Mouse (Mus musculus) liver (tissue): ENCODE measurements around the gene 1700020A23Rik.

Experiments
- DNase-seq: peaks from one replicate; pipeline ENCODE4 v3.0.0-alpha.2; 2020; ENCODE audit warnings: mixed read lengths

The 1700020A23Rik gene

DNA sequence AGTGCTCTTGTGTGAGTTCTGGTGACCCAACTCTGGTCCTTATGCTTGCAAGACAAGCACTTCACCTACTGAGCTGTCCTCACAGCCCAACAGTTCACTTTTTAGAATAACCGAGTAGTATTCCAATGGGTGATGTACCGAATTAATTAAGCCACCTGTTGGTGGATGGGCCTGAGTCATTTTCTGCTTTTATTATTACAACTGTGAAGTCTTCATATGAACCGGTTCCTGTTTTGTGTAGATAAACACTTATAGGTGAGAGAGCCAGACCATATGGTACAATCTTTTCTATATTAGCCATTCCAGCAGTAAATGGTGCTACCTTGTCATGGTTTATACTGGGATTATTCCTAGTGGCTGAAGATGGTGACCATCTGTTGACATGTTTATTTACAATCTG, 7.7 kb downstream of the 1700020A23Rik start:
- DNase-seq = no peak

DNA sequence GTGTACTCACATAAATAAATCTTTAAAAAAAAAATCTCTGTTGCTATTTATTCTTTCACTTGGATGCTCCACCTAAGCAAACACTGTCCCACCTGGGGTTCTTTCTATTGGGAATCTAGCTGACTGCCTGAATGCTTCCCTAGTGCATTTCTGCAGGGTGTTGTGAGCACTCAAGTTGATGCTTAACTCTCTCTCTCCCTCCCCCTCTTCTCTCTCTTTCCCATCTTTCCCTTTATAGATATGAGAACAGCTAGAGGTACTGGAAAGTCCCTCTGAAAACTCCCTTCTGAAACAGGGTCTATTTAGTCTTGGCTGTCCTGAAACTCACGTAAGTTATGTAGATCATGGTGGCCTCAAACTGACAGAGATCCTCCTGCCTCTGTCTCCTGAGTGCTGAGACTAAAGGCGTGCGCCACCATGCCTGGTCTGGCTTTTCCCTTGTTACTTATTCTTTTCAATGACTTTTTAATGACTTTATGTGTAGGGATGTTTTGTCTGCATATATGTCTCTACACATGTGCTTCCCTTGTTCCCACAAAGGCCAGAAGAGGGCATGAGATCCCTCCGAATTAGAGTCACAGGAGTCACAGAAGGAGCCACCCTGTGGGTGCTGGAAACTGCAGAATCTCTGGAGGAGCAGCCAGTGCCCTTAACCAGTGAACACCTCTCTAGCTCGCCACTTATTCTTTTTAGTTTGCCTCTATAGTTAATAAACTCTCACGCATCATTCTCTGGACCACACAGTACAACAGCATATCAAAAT, 9.2 kb downstream of the 1700020A23Rik start:
- no peak for DNase-seq

DNA sequence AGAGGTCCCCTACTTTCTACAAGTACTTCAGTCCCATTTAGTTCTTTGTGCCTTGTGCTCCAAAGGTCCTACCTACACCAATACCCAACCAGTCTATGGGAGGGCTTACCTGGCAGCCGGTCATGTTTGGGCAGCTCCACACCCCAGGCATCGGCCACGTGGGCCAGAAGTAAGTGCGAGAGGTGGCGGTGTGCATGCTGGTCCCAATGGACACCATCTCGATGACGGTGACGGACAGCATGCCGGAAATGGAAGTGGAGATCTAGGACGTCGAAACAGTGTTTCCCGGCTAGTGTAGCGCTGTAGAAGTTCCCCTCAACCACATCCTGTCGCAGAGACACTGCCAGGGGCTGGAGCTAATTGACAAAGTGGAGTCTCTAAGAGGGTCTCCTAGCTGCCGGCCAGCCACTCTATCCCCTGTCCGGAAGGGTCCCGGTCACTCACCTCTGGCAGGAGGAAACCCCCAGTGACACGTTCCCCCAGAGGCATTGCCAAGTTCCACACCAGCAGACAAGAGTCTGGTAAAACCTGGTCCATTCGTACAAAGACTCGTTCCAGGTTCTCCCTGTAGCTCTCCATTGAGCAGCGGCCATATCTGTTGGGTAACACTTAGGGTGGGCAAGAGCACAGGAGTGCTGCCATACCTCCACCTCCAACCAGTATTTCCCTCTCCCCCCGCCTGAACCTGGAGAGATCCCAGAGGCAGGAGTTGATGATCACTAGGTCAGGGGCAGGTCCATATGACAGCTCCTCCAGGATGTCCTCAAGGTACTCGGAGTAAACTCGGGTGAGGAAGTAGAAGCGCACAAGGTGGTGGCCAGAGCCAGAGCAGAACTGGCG, 16.9 kb downstream of the 1700020A23Rik start:
- DNase-seq = no peak

DNA sequence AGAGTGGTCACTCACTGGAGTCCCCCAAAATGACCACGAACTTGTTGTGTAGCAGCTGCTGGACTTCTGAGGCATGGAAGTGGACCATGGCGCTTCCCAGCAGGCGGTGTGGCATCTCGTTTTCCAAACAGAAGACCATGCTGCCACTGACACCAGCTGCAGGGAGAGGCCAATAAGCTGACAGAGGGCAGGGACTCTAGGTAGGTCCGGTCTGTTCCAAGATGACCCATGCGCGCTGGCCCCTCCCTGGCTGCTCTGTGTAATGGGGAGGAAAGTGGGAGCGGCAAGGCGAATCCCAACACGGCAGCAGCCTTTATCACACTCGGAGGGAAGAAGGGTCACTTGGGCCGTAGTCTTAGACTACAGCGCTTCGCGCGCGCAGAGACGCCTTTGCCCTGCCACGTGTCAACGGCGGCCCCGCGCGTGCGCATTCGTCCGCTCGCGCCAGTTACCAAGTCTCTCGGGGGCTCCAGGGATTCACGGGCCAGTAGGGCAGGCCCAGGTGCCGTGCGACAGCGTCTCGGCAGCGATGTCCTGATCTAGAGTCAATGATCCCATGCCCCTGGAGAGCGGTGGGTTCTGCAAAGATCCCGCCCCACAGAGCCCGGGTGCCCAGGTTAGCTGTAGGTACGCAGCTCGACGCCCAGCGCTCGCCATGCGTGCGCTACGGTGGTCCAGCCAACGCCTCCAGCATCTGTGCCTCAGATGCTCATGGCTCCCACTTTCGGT, 18.5 kb downstream of the 1700020A23Rik start:
- peak; percentile 80 for DNase-seq

DNA sequence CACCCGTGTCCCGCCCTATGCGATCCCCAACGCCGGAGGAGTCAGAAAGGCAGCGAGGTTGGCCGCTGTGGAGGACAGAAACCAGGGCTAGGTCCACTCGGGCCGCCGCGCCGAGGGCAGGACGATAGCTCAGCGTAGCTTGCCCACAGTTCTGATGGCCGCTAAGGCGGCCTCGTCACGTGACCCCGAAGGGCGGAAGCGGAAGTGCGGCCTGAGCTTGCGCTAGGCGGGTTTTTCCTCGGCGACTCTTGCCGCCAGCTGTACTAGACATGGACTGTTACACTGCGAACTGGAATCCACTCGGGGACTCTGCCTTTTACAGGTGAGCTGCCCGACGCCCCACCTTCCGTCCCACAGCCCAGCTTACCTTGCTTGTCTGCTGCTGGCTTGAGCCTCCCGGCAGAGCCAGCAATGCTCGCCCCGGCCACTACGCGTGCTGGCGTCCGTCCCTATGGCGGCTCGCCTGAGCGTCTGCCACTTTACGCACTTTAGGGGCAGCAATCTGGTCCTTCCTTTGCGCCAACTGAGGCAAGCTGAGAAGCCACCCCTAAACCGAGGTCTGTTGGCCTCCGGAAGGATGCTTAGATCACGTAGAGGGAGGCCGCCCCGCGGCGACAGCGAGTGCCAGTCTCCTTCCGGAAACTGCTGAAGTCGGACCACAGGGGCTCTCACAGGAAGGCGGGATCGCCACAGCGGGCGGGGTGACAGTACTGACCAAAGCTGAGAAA, 19.2 kb downstream of the 1700020A23Rik start, which contains the start of the genes Vps16 and Pced1a:
Gene Vps16 (plus strand): TSS at position 214 of the 728 bp plus-strand sequence.
Gene Pced1a (minus strand): TSS at position 576 of the 728 bp plus-strand sequence.
- DNase-seq = peak; percentile 90

DNA sequence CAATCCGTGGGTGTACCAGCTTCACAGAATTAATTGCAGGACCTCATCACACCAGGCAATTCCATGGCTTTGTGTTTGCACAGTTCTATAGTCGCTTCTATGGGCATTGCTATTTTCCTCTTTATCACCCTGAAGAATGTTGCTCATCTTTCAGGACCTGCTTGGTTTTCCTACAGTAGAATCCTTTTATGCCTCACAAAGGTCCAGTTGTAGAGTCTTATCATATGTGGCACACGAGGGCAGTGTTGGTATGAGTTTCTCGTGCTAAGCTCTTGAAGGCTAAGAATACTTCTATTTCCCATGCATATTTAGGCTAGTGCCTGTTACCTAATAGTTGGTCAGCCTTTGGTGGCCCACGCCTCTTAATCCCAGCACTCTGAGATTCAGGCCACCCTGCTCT, 20.1 kb downstream of the 1700020A23Rik start:
- no peak for DNase-seq

DNA sequence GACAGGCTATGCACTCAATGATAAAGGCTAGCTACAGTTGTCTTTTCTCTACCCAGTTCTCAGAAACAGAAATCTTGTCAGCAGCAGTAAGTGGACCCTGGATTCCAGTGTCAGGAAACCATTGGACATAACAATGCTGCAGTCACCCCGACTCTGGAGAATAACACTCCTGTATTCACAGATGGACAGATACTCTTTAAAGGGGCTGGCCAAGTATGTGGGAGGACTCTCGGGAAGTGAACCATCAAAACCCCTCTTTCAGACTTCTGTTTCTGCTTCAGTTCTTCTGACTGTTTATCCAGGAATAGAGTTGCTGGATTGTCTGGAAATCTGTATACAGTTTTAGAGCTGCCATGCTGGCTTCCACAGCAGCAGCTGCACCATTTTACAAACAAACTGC, 24.8 kb downstream of the 1700020A23Rik start:
- DNase-seq = no peak

DNA sequence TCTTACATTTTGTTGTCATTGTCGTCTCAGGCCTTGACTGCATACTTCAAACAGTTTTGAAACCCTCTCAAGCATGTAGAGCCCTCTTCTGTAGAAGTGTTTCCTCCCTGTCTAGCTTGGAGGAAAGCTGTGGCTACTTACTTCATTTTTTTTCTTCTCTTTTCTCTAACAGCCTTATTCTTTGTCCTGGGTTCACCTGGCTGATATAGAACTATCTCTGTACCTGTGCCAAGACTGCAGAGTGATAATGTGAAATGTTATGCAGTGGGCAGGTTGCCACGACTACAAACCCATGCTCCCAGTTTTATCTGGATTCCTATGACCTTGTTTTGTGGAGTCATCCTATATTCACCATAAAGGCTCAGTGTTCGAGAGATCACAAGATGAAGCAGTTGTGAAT, 25.4 kb downstream of the 1700020A23Rik start:
- no peak for DNase-seq

DNA sequence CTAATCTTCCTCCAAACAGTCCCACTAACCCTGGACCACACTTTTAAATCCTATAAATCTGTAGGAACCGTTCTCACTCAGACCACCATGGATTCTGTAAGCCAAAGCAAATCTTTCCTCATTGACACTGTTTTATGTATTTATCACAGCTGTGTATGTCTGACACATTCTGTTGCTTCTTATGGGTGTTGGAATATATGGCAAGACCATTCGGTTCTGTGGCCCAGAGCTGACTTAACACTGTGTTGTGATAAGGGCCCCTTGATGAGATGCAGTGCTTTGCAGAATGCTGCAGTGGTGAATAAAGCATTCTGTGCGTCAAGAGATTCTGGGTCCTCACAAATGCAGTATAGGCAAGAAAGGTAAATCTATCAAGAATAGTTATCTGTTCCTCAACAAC, 27.1 kb downstream of the 1700020A23Rik start:
- no peak for DNase-seq

DNA sequence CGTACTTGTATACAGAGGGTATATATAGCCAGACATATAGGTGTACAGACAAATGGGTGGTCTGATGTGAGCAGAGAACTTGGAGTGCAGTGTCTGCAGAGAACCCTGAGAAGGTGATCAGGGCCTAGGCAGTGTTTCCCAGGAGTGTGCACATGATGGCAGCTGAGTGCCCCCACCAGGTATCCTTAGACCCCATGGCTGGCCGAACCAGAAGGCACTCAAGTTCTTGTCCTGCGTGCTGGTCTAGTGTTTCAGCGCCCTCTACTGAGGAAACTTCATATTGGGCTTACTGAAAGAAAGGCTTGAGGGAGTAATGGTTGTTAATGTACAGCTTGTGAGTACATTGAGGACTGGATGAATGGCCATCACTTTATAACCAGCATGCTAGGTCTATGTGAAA, 28.1 kb downstream of the 1700020A23Rik start:
- DNase-seq = peak; percentile 29

DNA sequence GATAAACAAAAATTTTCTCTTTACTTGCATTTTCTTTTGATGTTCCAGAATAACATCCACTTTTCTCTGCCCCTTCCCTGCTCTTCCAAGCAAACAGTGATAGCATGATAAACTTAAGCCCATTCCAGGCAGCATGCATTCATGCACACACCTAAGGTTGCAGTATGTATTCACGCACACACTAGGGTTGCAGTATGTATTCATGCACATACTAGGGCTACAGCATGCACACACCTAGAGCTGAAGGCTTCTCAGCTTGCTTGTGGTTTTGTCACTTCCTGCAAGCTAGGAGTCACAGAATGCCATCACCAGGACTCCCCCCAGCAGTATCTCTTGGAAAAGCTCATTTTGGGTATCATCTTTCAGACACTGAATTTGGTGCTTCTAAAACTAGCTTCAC, 31.7 kb downstream of the 1700020A23Rik start:
- no peak for DNase-seq

DNA sequence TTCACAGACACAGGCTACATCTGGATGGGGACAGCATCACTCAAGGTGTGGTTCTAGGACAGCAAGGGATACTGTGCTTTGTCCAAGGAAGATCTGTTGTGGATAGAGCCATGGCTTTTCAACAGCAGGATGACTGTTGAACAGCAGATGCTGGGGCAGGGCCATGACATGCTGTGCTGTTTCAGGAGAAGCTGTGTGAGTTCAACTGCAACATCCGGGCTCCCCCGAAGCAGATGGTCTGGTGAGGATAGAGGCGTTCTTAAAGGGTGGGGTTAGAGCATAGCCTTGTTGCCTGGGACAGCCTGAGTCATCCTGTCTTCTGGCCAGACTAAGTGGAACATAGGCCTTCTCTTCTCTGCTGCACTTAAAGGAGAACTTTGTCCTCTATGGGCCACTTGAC, 33.8 kb downstream of the 1700020A23Rik start:
- no peak for DNase-seq

DNA sequence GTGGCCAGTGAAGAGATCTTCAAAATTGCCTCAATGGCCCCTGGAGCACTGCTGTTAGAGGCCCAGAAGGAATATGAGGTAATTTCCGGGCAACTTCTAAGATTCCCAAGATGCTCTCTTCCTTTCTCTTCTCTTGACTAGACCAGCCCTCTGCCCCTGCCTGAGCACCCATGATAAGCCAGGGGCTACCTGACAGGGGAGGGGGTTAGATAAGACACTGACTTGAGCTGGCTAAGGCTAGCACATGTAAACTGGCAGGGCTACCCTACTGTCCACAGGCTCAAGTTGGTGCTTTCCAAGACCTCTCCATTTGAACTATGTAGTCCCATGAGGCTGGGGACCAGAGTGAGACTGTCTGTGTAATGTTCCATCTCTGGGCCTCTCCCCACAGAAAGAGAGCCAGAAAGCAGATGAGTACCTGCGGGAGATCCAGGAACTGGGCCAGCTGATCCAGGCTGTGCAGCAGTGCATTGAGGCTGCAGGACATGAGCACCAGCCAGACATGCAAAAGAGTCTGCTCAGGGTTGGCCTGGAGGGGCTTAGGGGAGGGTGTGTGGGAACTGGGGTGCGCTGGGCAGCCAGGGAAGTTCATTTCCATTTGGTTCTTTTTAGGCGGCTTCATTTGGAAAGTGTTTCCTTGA, 34.9 kb downstream of the 1700020A23Rik start:
- no peak for DNase-seq

DNA sequence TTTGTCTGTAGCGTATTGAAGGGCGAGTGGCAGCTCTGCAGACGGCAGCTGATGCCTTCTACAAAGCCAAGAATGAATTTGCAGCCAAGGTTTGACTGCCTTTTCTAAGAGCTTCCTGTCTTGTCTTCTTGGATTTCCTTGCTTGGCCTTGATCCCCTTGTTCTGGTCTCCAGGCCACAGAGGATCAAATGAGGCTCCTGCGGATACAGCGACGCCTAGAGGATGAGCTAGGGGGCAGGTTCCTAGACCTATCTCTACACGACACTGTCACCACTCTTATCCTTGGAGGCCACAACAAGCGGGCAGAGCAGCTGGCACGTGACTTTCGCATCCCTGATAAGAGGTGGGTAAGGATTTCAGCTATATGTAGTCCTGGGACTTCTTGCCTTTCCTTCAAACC, 37.1 kb downstream of the 1700020A23Rik start:
- peak; percentile 58 for DNase-seq

DNA sequence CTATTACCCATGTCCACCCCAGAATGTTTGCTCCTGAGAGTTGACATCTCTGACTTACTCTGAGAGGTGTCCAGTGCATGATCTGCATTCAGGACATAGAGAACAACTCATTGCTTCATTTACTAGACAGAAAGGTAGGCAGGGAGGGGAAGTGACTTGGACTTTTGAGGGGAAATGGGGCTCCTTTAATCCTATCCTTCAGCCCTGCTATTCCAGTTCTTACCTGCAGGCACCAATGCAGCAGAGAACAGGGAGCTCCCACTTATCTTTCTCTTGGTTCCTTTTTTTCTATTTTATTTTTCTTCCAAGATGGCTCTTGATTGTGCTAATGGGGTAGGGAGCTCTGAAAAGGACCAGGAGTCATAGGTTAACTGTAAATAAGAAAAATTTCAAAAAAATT, 43.4 kb downstream of the 1700020A23Rik start:
- DNase-seq = no peak

DNA sequence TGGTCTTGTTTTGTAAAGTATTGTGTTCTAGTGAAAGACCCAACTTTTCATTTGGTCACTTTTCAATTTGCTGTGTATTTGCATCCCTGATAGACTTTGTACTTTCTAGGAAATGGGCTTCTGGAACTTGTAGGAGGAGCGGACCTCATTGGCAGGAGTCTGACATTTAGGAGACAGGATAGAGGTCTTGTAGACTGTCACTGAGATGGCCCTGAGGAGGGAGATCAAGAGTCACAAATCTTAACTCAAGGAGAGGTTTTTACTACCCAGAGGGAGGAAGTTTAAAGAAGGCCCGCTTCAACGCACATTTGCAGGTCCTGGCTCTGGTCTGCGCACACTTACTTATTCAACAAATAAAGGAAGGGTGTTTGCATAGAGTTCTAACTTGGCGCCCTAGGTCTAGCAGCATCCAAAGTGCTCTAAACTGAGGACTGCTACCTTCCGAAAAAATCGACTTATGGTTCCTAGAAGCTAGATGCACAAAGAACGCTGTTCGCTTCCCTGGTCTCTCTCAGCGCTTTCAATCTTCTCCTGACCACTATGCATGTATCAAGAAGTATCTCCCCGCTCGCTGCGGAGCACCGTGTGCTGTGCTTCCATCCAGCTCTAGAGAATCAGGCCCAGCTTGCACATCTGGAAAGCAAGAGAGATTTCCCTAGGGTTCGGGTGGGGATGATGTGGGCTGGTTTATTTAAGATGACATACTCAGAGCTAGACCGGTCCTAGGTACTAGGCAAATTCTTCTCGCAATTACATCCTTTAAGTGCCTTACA, 44.1 kb downstream of the 1700020A23Rik start:
- no peak for DNase-seq

DNA sequence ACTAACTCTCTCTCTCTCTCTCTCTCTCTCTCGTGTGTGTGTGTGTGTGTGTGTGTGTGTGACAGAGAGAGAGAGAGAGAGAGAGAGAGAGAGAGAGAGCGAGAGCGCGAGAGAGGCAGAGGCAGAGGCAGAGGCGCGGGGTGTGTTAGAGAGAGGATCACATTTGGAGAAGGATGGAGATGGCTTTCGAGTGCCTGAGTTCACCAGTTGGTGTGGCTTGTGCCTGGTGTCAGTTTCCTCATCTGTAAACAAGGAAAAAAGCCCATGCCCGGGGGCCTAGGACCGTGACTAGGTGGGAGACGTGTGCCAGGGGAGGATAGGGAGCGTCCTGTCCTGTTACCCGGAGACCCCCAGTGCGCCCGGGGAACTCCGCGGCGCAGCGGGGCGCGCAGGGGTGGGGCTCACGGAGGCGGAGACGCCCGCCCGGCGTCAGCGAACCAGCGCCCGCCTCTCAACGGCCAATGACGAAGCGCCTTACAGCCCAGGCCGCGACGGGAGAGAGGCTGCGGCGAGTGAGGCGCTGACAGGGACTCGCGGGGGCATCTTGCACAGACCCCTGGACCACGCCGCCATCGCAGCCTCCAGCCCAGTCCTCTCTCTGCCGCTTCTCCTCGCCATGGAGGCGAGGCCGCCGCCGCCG, 44.9 kb downstream of the 1700020A23Rik start, which contains the start of gene Ptpra:
Gene Ptpra (plus strand): TSS at position 485 of the 640 bp plus-strand sequence.
- DNase-seq = peak; percentile 91

DNA sequence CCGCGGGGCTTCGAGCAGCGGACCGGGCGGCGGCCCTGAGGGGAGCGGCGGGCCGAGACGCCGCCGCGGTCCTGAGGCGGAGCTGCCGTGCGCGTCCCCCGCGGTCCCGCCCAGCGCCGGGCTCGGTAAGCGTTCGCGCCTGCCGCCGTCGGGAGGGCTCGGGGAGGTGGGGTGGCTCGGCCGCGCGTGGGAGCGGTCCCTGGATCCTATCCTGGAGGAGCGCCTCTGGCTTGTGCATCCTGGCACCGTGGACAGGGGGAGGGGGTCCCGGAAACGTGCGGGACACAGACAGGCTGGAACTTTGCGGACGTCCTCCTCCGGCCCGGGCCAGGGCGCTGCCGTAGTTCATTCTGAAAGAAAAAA, 45.4 kb downstream of the 1700020A23Rik start:
- DNase-seq = peak; percentile 84

DNA sequence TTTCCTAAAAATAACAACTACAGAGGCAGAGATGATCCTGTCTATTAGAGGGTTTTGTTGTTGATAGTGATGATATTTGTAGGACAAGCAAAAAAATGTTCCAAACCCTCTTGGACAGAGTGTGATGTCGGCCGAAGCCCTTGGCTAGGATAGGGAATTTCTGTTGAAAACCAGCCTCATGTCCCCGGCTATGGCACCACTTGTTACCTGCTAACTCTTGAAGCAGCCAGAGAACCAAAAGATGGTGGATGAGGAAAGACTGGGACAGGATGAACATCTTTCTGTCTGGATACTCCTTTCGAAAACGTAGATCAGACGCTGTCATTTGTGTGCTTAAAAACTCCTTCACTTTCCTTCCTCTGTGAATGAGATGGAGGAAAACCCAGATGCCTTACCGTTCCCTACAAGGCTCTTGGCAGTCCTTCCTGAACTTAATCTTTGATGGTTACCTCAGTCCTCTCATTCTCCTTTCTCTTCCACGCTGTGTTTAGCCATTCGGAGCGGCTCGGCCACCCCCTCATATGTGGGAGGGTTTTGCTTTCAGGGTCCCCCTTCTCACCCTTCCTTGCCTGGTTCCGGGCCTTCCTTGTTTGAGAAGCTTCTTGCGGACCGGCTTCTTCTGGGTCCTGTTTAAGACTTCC, 46.1 kb downstream of the 1700020A23Rik start:
- no peak for DNase-seq

DNA sequence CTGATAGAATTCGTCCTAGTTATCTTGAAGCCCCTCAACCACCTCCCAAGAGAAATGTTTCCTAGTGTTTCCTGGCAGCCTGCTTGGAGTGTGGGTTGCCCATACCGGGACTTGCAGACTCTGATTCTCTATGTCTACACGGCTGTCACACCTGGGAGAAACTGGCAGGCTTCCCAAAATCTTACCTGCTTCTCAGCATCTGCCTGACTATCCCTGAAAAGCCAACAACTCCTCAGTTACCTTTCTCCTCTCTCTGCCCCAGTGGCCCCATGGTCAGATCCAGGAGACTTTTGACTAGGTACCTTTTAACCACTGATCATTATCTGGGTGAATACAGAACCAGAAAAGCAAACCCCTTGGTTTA, 46.6 kb downstream of the 1700020A23Rik start:
- DNase-seq = no peak
